Mouse (Mus musculus) large intestine, adult 2 months (tissue): ENCODE results near the gene Adamts9. TPM values are rescaled to one million over a fixed set of nuclear protein-coding genes. Genes with fewer than 3 reads are reported as not detected.

Experiments
- DNase-seq: peaks from one replicate; pipeline ENCODE4 v3.0.0-alpha.2; 2012; ENCODE audit warnings: low read depth, low spot score
- WGBS: fragments of 180-500 bp; shearing (Covaris S2); methylation state at CpG from one replicate; pipeline ENCODE4 v1.1.7; 2018; 5-methylcytosine and 5-hydroxymethylcytosine counted together
- polyA plus RNA-seq: library from polyadenylated mRNA; depleted of rRNA; stranded (reverse); fragments of >200 nt; gene quantifications from 2 replicates; pipeline ENCODE4 v1.2.3, GENCODE M21; 2012; rRNA removed

Gene Adamts9
- polyA plus RNA-seq: 0.89 and 1.4 TPM in 2 replicates

GRCm38 (mm10) chr6:92943057-92943781 lies at the start of gene Adamts9:
TSS of gene Adamts9 (minus strand) at chr6:92943492.
- DNase-seq: no peak
- 1% methylated on average over 68 of the region's 68 CpGs for WGBS

GRCm38 (mm10) chr6:92991616-92992015 lies 48.3 kb upstream of the Adamts9 start:
- 3% methylated on average over 1 of the region's 1 CpGs for WGBS
- DNase-seq: no peak

DNA sequence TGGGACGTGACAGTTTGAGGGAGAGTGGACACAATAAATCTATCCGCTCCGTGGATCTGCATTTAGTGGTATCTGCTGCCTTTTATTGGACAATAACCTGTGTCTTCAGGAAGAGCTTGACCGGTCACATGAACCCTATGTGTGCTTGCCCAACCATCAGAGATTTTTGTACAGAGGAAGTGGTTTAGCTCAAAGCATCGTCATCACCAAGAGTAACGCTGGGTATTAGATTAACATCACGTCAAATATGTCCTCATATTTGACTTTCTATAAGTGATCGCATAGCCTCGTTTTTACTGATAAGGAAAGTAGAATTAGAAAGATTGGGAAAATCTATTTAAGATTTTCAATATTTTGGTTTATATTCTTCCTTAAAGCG lies 45.3 kb upstream of the Adamts9 start:
- WGBS: 71% methylated on average over 10 of the region's 10 CpGs
- DNase-seq: no peak

DNA sequence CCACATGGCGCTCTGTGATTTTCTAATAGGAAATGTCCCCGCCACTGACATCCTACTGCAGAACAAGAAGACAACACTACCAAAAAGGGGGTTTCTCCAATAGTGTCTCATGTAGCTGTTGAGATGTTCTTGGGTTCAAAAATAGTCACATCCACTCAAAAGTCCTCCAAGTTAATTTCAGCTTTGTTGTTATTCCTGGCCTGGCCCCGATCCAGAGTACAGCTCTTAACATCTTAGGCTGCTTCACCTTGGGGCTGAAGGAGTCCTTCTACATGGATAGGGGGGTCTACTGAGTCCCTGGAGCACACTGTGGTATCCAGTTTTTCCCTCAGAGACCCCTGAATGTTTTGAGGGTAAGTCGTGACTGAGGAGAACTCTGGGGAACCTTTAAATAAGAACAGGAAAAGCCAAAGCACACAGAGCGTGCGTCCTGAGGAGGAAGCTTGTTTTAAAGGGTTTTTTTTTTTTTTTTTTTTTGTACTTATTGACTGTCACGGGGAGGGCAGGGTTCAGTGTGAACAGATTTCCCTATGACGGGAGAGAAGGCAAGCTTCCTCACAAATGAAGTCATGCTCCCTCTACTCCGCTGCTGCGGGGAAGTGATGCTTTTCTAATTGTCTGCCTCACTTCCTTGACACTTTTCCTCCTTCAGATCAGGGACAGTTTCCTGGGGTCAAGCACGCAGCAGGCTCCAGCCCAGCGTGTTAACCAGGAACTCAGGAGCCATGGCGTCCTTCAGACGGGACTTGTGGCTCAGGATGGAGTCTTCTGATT lies 44.7 kb upstream of the Adamts9 start:
- no peak for DNase-seq
- 60% methylated on average over 14 of the region's 14 CpGs for WGBS

- no peak for DNase-seq
- WGBS: 82% methylated on average over 9 of the region's 9 CpGs
Measured at GRCm38 (mm10) chr6:92987366-92987765, 44.1 kb upstream of the Adamts9 start.

DNA sequence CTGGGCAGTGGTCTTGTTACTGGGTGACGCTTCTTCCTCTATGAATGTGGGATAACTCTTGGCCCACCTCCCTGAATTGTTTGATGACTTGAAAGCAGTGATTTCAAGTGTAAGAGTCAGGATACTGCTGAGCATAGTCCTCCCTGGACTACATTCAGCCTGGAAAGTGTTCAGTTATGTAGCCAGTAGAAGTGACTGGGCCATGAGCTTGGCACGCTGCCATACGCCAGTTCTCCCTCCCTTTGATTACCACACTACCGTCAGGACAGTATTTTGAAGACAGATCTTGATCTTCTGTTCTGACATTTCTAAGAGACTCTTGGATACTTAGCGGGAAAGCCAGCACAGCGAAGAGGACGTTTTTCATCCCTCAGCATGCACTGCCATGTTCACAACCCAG lies 40.1 kb upstream of the Adamts9 start:
- 80% methylated on average over 7 of the region's 7 CpGs for WGBS
- no peak for DNase-seq

- no peak for DNase-seq
- 75% methylated on average over 7 of the region's 7 CpGs for WGBS
Measured at GRCm38 (mm10) chr6:92981451-92982186, 38.3 kb upstream of the Adamts9 start.

GRCm38 (mm10) chr6:92973340-92973739 lies 30.0 kb upstream of the Adamts9 start:
- DNase-seq: no peak
- 84% methylated on average over 3 of the region's 3 CpGs for WGBS

DNA sequence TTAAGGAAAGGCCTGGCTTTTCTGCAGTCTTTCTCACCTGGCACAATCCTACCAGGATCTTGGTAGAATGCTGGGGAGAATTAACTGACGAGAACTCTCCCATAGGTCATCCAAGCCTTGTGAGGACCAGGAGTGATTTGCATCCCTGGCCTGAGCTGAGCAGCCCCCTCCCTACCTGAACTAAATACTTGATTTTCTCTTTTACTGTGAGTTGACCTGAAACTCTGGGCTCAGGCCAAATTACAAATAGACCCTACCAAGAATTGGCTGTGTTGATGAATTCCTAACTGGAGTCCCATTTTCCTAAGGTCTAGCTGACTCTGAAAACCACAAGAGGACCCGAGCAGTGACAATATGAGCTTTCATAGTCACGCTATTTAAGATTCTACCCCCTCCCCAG lies 25.4 kb upstream of the Adamts9 start:
- WGBS: 77% methylated on average over 3 of the region's 3 CpGs
- DNase-seq: no peak

DNA sequence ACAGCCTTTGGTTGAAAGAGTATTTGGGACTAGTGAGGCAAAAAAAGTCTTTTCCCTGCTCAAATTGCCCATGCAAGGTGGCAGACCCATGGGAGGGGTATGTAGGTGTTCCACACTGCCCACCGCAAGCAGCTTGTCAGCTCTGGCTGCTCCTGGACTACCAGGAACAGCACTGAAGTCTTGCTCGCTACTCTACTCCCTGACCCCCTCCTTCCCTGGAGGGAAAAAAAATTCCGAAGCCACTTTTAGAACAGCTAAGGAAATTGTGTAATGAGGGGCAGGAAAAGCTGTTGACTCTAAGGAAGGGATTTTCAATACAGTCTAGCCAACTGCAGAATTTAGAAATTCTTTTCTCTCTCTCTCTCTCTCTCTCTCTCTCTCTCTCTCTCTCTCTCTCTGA lies 24.9 kb upstream of the Adamts9 start:
- no peak for DNase-seq
- WGBS: 61% methylated on average over 3 of the region's 3 CpGs

- WGBS: 70% methylated on average over 3 of the region's 3 CpGs
Measured at GRCm38 (mm10) chr6:92962966-92963365, 19.7 kb upstream of the Adamts9 start.

DNA sequence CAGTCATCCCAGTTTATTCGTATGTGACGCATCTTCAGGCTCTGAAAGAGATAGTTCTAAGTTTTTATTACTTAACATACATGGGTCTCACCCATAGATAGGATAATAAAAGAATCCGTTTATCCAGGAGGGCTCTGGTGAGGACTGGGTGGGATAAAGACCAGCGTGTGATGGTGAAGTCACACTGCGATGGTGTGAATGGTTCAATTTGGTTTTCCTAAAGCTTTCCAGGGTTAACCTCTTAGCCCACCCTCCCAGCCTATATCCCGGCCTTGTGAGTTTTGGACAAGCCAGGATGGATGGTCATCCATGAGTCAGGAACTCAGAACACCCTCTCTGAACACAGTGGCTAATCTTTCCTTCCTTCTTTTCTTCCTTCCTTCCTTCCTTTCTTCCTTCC lies 17.7 kb upstream of the Adamts9 start:
- WGBS: 87% methylated on average over 6 of the region's 6 CpGs
- DNase-seq: no peak

More at GRCm38 (mm10) chr6:92962966-92963365, 19.7 kb upstream of the Adamts9 start:
- DNase-seq: no peak

GRCm38 (mm10) chr6:92959416-92959815 lies 16.1 kb upstream of the Adamts9 start:
- no peak for DNase-seq
- 58% methylated on average over 2 of the region's 2 CpGs for WGBS

DNA sequence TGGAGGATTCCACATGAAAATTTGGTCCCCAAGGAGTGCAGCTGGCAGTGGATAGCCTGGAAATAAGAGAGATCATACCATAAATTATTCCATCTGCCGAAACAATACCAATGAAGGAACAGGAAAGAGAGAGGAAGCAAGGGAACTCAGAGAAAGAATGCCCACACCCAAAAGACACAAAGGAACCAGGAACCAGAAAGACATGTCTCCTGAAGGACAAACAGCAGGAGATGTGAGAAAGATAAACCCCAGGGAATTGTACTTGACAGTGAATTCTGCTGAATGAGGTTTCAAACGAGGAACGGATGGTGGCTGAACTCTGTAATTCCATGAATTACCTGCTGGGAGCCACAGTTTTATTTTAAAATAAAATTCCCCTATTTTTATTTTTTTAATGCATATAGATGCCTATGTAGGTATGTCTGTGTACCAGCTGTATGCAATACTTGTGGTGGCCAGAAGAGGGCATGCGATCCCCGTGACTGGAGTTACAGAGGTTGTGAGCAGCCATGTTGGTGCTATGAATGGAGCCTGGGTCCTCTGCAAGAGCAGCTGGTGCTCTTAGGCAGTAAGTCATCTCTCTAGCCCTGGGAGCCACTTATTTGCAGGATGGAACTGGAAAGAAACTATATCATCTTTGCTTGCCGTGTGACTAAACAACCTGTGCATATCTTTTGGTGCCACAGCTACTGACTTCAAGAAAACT lies 4.2 kb upstream of the Adamts9 start:
- 91% methylated on average over 6 of the region's 6 CpGs for WGBS
- DNase-seq: no peak

GRCm38 (mm10) chr6:92944711-92945110 lies 1.4 kb upstream of the Adamts9 start:
- 60% methylated on average over 7 of the region's 7 CpGs for WGBS
- DNase-seq: no peak

- 15% methylated on average over 14 of the region's 14 CpGs for WGBS
- no peak for DNase-seq
Measured at GRCm38 (mm10) chr6:92944048-92944685, 875 bp upstream of the Adamts9 start.

DNA sequence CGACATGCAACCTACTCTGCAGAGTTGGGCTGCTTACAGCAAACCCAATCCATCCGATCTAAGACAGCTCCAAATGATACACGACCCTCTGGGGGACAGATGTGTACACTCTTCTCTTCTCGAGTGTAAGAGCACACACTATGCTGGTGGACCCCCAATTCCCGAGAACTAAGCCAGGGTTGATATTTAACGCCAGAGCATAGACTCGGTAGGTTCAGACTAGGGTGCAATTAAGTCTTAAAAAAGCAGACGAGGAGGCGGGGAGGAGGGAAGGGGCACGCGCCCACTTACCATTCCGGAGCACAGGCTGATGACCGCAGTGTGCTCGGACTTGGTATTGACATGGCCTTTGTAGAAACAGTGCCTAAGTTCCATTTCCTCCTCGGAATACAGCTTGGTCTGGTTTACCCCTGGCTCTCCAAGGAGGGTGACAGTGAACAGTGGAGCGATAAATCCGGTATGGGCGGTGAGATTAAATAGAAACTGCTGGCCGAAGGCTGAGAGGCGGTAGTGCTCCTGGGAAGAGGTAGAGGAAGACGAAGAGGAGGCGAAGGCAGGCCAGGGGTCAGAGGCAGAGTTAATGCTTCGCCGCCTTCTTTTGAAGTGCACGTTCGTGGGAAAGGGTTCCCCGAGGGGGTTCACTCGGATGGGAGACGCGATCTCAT lies 1.4 kb downstream of the Adamts9 start:
- WGBS: 1% methylated on average over 30 of the region's 30 CpGs
- no peak for DNase-seq

DNA sequence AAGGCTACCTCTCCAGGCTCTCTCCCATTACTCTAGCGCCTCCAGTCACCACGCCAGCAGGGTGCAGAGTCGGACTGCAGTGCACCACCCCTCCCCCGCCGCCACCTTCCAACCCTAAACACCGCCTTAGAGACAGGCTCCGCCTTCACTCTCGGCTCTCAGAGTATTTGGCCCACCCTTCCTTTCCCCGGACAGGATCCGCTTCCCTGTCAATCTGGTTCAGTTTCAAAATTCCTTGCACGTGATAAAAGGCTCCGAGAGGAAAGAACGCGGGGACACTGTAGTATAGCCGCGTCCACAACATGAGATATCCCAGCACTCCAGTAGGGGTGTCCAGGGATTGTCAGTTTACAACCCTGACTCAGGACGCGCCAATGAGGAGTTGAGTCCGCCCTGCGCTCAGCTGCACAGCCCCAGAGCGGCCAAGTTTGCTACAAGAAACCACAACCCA lies 2.0 kb downstream of the Adamts9 start:
- WGBS: under 1% methylated on average over 21 of the region's 21 CpGs
- DNase-seq: peak; percentile 37
